Mouse (Mus musculus) embryonic facial prominence, embryonic 15.5 days (tissue): ENCODE results near the gene Pip5k1b. TPM values are rescaled to one million over a fixed set of nuclear protein-coding genes. Genes with fewer than 3 reads are reported as not detected.

Source experiments
- ATAC-seq: fragments of 200-750 bp; cut with Nextera tagmentation; 2 replicates; pipeline ENCODE4 v1.8.0; 2017; ENCODE audit warnings: low read depth, moderate TSS enrichment; ENCODE audit not compliant: insufficient number of reproducible peaks, low FRiP score, low TSS enrichment
- H3K27ac ChIP-seq: fragments of 300-500 bp; sonication (generic); replicated peaks from 2 replicates; pipeline ENCODE4 v1.5.1; 2015; ENCODE audit warnings: mild to moderate bottlenecking, inconsistent platforms
- H3K27me3 ChIP-seq: fragments of 300-500 bp; sonication (generic); 2 replicates; pipeline ENCODE4 v1.6.1; 2015; ENCODE audit warnings: inconsistent platforms
- H3K36me3 ChIP-seq: fragments of 300-500 bp; sonication (generic); 2 replicates; pipeline ENCODE4 v1.6.1; 2015; ENCODE audit warnings: mild to moderate bottlenecking, inconsistent platforms
- H3K4me1 ChIP-seq: fragments of 300-500 bp; sonication (generic); 2 replicates; pipeline ENCODE4 v1.6.1; 2015; ENCODE audit warnings: inconsistent platforms
- H3K4me2 ChIP-seq: fragments of 300-500 bp; sonication (generic); replicated peaks from 2 replicates; pipeline ENCODE4 v1.6.1; 2015; ENCODE audit warnings: mild to moderate bottlenecking, inconsistent platforms
- H3K4me3 ChIP-seq: fragments of 300-500 bp; sonication (generic); replicated peaks from 2 replicates; pipeline ENCODE4 v1.5.1; 2015; ENCODE audit warnings: mild to moderate bottlenecking, inconsistent platforms
- H3K9ac ChIP-seq: fragments of 300-500 bp; sonication (generic); 2 replicates; pipeline ENCODE4 v1.6.1; 2015; ENCODE audit warnings: inconsistent platforms
- H3K9me3 ChIP-seq: fragments of 300-500 bp; sonication (generic); replicated peaks from 2 replicates; pipeline ENCODE4 v1.6.1; 2016; ENCODE audit warnings: inconsistent platforms
- WGBS: fragments of 180-500 bp; shearing (Covaris S2); methylation state at CpG from one replicate; pipeline ENCODE4 v1.1.7; 2015; 5-methylcytosine and 5-hydroxymethylcytosine counted together
- polyA plus RNA-seq: library from polyadenylated mRNA; unstranded; fragments of >200 nt; fragmentation: Nextera tagmentation; extraction: Ambion mirVana; gene quantifications from 2 replicates; pipeline ENCODE4 v1.2.1, GENCODE M21; 2015

The Pip5k1b gene
- polyA plus RNA-seq, 1 experiment from 2014 or later: 1.1 TPM

- Histone ChIP-seq H3K9me3 (no peaks in the 10 kb centered on the region), H3K4me1 (no peaks in the 10 kb centered on the region), H3K4me3 (no peak overlapping the region), H3K4me2 (no peak overlapping the region), H3K36me3 (no peaks in the 10 kb centered on the region), H3K27me3 (no peaks in the 10 kb centered on the region), H3K27ac (no peak overlapping the region), H3K9ac (no peak overlapping the region)
- 88% methylated on average over 2 of the region's 2 CpGs for WGBS
- ATAC-seq: no peak
Measured at GRCm38 (mm10) chr19:24431381-24431780, 124.3 kb downstream of the Pip5k1b start.

DNA sequence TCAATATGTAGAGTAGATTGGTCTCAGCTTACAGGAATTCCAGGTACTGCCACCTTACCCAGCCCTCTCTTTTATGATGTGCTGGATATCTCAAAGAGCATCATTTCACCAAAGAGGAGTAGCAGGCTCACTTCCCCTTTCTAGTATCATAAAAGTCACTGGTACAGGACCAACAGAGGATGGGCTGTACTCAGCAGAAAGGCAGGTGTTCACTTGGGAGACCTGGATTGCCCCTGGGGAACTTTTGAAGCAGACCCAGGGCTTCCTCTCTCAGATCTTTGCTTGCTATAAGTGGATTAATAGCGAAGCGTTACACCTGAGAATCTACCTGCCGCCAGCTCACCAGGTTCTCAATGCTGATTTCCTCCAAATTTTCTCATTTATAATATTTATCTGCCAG is 127.7 kb downstream of the Pip5k1b start:
- Histone ChIP-seq H3K4me3 (no peak overlapping the region), H3K4me2 (no peak overlapping the region), H3K4me1 (no peaks in the 10 kb centered on the region), H3K9me3 (no peaks in the 10 kb centered on the region), H3K27me3 (no peaks in the 10 kb centered on the region; the same call in 1 of the 2 replicates), H3K27ac (no peak overlapping the region), H3K36me3 (no peaks in the 10 kb centered on the region), H3K9ac (no peak overlapping the region)
- no peak for ATAC-seq
- 77% methylated on average over 3 of the region's 3 CpGs for WGBS

DNA sequence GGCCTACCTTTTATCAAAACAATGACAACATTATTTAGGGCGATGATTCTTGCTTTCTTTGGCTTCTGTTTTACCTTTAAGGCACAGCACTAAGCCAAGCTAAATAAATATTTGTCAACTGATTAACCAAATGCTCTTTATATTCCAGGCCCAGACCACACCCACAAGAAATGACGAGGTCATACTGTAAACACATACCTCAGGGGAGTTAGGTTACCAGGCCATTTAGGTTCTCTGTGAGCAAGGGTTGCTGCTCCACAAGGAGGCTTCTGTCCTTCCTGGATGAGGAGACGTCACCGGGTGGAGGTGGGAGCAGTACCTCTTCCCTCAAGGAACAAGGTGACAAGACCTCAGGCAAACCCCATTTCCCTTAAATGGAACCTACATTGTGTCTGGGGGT is 128.4 kb downstream of the Pip5k1b start:
- no peaks in the 10 kb centered on the region; the same call in 1 of the 2 replicates for H3K27me3 ChIP-seq
- H3K4me3 ChIP-seq: no peak overlapping the region
- H3K9ac ChIP-seq: no peak overlapping the region
- no peak for ATAC-seq
- 62% methylated on average over 4 of the region's 4 CpGs for WGBS
- H3K36me3 ChIP-seq: no peaks in the 10 kb centered on the region
- H3K27ac ChIP-seq: no peak overlapping the region
- no peaks in the 10 kb centered on the region for H3K9me3 ChIP-seq
- H3K4me2 ChIP-seq: no peak overlapping the region
- no peaks in the 10 kb centered on the region for H3K4me1 ChIP-seq

- Histone ChIP-seq H3K9ac (no peak overlapping the region), H3K4me3 (no peak overlapping the region), H3K27me3 (no peaks in the 10 kb centered on the region; the same call in 1 of the 2 replicates), H3K36me3 (no peaks in the 10 kb centered on the region), H3K4me1 (no peaks in the 10 kb centered on the region), H3K4me2 (no peak overlapping the region), H3K27ac (no peak overlapping the region), H3K9me3 (no peaks in the 10 kb centered on the region)
- no peak for ATAC-seq
- 79% methylated on average over 7 of the region's 7 CpGs for WGBS
Measured at GRCm38 (mm10) chr19:24426759-24427181, 128.9 kb downstream of the Pip5k1b start.

DNA sequence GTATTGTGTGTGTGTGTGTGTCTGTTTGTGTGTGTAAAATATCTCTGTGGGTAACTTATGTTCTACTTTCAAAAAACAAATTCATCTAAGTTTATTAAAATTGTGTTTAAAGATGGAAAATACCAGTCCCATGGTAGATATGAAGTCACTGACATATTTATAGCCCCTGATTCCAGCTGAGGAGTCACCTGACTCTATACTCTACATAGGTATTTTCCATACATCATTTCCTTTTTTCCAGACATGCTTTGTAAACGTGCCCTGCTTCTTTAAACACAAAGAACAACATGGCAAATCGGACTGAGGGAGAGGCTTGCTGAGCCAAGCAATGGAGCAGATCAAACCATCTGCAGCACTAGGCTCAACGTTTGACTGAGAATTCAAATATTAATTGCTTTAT is 137.6 kb downstream of the Pip5k1b start:
- 54% methylated on average over 3 of the region's 3 CpGs for WGBS
- Histone ChIP-seq H3K4me2 (no peak overlapping the region), H3K27ac (no peak overlapping the region), H3K36me3 (no peaks in the 10 kb centered on the region), H3K27me3 (no peaks in the 10 kb centered on the region), H3K4me3 (no peak overlapping the region), H3K9ac (no peak overlapping the region), H3K9me3 (no peaks in the 10 kb centered on the region), H3K4me1 (no peaks in the 10 kb centered on the region)
- ATAC-seq: no peak

DNA sequence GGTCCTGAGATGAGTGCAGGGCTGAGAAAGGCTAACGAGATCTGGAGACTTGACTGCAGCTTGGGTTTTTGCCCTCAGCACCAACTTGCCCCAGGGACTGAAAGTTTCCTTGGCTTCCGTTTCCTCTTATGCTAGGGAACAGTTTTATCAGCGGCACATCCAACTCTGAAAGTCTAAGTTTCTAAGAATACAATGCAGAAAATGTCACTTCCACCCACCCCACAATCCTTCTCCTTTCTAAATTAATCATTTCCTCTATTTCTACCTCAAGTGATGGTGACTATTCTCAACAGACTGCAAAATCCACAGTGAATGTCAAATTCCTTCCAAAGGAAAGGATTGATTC is 138.0 kb downstream of the Pip5k1b start:
- Histone ChIP-seq H3K4me2 (no peak overlapping the region), H3K9ac (no peak overlapping the region), H3K4me3 (no peak overlapping the region), H3K9me3 (no peaks in the 10 kb centered on the region), H3K27me3 (no peaks in the 10 kb centered on the region), H3K36me3 (no peaks in the 10 kb centered on the region), H3K27ac (no peak overlapping the region), H3K4me1 (no peaks in the 10 kb centered on the region)
- WGBS: 67% methylated on average over 3 of the region's 3 CpGs
- no peak for ATAC-seq

GRCm38 (mm10) chr19:24416975-24417658 is 138.6 kb downstream of the Pip5k1b start:
- no peak for ATAC-seq
- no peaks in the 10 kb centered on the region for H3K9me3 ChIP-seq
- H3K4me2 ChIP-seq: no peak overlapping the region
- 85% methylated on average over 9 of the region's 9 CpGs for WGBS
- H3K4me3 ChIP-seq: no peak overlapping the region
- H3K27me3 ChIP-seq: no peaks in the 10 kb centered on the region
- no peak overlapping the region for H3K27ac ChIP-seq
- H3K36me3 ChIP-seq: no peaks in the 10 kb centered on the region
- no peak overlapping the region for H3K9ac ChIP-seq
- no peaks in the 10 kb centered on the region for H3K4me1 ChIP-seq

GRCm38 (mm10) chr19:24415778-24416621 is 139.7 kb downstream of the Pip5k1b start:
- Histone ChIP-seq H3K9me3 (no peaks in the 10 kb centered on the region), H3K4me1 (no peaks in the 10 kb centered on the region), H3K27me3 (no peaks in the 10 kb centered on the region), H3K4me2 (no peak overlapping the region), H3K9ac (no peak overlapping the region), H3K4me3 (no peak overlapping the region), H3K36me3 (no peaks in the 10 kb centered on the region), H3K27ac (no peak overlapping the region)
- WGBS: 79% methylated on average over 8 of the region's 8 CpGs
- no peak for ATAC-seq

- no peak overlapping the region for H3K9ac ChIP-seq
- 86% methylated on average over 11 of the region's 11 CpGs for WGBS
- ATAC-seq: no peak
- no peak overlapping the region for H3K27ac ChIP-seq
- H3K27me3 ChIP-seq: no peaks in the 10 kb centered on the region
- no peaks in the 10 kb centered on the region for H3K4me1 ChIP-seq
- no peaks in the 10 kb centered on the region for H3K36me3 ChIP-seq
- no peak overlapping the region for H3K4me3 ChIP-seq
- no peaks in the 10 kb centered on the region for H3K9me3 ChIP-seq
- H3K4me2 ChIP-seq: no peak overlapping the region
Measured at GRCm38 (mm10) chr19:24408863-24409564, 146.7 kb downstream of the Pip5k1b start.

DNA sequence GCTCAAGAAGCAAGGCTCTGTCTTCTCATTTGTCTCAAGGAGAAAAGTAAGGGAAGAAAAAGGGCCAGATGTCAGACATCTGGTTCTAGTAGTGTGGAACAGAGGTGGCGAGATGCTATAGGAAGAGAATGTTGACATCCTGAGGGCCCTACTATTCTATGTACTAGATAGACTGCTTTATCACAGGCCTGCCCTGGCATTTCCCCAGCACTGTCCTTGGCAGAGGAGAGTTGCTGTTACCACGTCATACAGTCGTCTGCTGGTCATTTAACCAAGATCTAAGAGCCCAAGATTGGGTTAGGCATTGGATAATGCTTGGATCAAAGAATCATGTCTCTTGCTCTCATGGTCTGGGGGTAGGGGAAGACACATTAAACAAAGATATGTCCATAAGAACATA is 151.0 kb downstream of the Pip5k1b start:
- no peak for ATAC-seq
- Histone ChIP-seq H3K9ac (no peak overlapping the region), H3K36me3 (no peaks in the 10 kb centered on the region), H3K4me1 (no peaks in the 10 kb centered on the region), H3K4me2 (no peak overlapping the region), H3K27ac (no peak overlapping the region), H3K27me3 (no peaks in the 10 kb centered on the region), H3K9me3 (no peaks in the 10 kb centered on the region), H3K4me3 (no peak overlapping the region)
- WGBS: 80% methylated on average over 3 of the region's 3 CpGs

DNA sequence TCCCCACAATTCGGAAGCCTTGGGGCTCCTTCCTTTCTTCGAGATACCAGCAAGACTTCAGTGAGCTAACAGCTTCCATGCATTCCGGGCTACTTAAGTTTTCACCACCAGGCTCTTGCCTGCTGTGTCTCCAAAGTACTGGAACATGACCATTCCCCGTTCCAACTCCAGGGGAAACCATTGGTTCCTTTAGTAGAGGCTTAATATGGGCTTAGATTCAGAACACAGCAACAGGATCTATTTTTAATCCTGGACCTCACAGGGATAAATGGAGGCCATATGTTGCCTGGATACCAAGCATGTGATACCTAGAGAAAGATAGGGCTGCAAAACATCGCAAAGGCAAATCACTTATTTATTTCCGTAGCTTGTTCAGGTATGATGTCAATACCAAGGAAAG is 152.4 kb downstream of the Pip5k1b start:
- Histone ChIP-seq H3K9ac (no peak overlapping the region), H3K9me3 (no peaks in the 10 kb centered on the region), H3K4me1 (no peaks in the 10 kb centered on the region), H3K4me3 (no peak overlapping the region), H3K4me2 (no peak overlapping the region), H3K27ac (no peak overlapping the region), H3K27me3 (no peaks in the 10 kb centered on the region), H3K36me3 (no peaks in the 10 kb centered on the region)
- 83% methylated on average over 6 of the region's 6 CpGs for WGBS
- no peak for ATAC-seq
